Mouse (Mus musculus) c-Kit-positive CD71-positive TER-119-negative erythroid progenitor cells, embryonic 14.5 days (primary cell): Measurements from ENCODE around the gene C87499.

ENCODE experiments used
- DNase-seq: peaks from one replicate; pipeline ENCODE4 v3.0.0-alpha.2; 2013; ENCODE audit warnings: low read depth

Gene C87499

GRCm38 (mm10) chr4:88634311-88634710 lies at the start of gene C87499:
TSS of gene C87499 (minus strand) at chr4:88634411.
- no peak for DNase-seq

DNA sequence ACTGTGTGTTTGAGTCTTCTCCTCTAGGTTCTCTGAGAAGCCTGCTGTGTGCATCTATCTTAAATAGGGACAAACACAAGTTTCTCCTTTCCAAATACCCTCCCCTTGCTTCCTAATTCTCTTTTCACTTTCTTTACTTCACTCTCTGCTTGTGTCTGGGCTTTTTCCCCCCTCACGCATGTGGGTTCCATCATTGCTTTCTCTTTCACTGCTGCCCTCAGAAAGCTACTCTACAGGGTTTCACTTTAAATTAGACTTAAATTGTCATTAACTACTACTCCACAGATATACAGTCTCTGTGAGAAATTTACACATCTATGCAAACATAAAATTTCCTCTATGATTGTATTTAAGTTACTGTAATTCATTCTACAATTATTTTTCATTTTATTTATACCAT lies 49.6 kb upstream of the C87499 start, which contains the start of gene Ifna2:
Ifna2 (minus strand) TSS at position 101 of the 400 bp plus-strand sequence.
- DNase-seq: no peak

- DNase-seq: no peak
Observed at GRCm38 (mm10) chr4:88681353-88681752, 47.1 kb upstream of the C87499 start.

DNA sequence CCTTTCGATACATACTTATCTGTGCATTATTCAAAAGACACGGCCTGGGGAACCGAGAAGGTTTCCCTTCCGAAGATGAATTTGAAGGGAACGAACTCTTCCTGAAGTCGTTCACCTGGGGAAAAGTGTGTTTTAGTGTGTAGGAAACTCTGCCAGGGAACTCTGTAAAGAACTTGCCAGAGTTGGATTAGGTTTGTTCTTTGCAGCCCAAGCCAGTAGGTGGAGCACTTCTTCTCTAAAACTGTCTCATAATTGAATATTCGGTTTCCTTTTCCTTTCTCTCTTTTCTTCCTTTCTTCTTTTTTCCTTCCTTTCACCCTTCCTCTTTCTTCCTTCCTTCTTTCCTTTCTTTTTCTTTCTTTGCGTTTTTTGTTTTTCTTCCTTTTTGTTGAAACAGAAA lies 46.2 kb upstream of the C87499 start:
- DNase-seq: no peak

DNA sequence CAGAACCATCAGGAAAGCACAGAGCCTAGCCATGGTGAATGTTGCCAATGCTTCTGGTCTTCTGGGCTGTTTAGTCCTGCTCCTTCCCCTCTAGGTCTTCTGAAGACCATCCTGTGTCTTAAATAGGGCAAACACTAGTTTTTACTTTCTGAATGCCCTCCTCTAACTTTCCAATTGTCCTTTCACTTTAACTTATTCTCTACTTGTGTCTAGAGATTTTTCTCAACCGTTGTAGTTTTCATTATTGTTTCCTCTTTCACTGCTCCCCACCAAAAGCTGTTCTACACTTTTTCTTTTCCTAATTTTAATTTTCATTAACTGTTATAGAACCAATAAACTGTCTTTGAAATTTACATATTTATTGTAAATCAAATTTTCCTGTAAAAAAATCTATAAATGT lies 42.6 kb upstream of the C87499 start, which contains the start of gene Ifna16:
Ifna16 (minus strand) TSS at position 101 of the 400 bp plus-strand sequence.
- DNase-seq: no peak

DNA sequence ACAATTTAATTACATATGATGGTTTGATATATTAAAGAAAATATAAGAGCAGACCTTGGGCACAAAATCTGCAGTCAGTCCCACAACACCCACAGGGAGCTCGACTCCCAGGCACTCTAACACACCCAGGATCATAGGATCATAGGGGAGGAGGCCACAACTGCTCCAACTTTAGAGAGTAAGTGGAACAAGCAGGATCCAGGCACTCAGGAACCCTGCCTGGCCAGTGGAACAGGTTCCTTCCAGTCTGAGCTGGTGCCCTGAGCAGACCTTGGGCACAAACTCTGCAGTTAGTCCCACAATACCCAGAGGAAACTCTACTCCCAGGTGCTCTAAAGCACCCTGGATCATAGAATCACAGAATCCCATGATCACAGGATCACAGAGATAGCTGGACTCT lies 21.2 kb upstream of the C87499 start:
- no peak for DNase-seq

GRCm38 (mm10) chr4:88653644-88654043 lies 19.4 kb upstream of the C87499 start:
- no peak for DNase-seq

DNA sequence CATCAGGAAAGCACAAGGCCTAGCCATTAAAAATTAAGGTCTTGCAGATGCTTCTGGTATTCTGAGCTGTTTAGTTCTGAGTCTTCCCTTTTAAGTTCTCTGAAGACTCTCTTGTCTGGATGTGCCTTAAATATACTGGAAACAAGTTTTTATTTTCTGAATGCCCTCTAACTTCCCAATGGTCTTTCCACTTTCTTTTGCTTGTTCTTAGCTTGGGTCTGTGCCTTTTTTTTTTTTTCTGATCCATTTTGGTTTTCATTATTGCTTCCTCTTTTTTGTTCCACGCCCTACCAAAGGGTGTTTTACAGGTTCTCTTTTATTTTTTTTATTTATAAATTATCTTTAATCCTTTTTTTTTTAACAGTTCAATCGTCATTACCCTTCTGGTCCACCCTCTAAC lies 10.1 kb upstream of the C87499 start, which contains the start of gene Ifna13:
Ifna13 (minus strand) TSS at position 101 of the 400 bp plus-strand sequence.
- DNase-seq: no peak

DNA sequence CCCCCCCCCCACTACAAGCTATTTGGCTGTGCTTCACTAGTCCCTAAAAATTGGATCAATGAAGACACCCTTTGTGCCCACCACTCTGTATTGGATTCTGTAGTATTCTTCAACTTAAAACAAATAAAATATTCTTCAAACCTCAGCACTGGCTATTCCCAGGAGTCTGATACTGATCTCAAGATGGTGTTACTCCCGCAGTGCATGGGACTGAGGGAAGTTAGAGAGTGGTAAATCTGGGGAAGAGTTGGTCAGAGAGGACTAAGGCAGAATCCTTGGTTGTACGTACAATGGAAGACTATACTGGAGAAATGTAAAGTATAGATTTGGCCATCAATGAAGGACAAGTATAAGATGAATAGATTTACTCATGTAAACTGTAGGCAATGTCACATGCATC lies 8.3 kb upstream of the C87499 start:
- DNase-seq: no peak

- DNase-seq: peak; percentile 100
Observed at GRCm38 (mm10) chr4:88641077-88641831, 7.0 kb upstream of the C87499 start.

- DNase-seq: no peak
Observed at GRCm38 (mm10) chr4:88640704-88641076, 6.5 kb upstream of the C87499 start.

GRCm38 (mm10) chr4:88603276-88603675 lies 30.9 kb downstream of the C87499 start, which contains the start of gene Ifna12:
TSS of gene Ifna12 (minus strand) at chr4:88603376.
- no peak for DNase-seq

GRCm38 (mm10) chr4:88592285-88592684 lies 41.9 kb downstream of the C87499 start, which contains the start of gene Ifna9:
TSS of gene Ifna9 (minus strand) at chr4:88592385.
- no peak for DNase-seq
